Mouse (Mus musculus) embryonic fibroblast, embryonic 13.5 days (primary cell): ENCODE measurements around the gene Ubc.

Source experiments
- CTCF ChIP-seq: IDR thresholded peaks from 2 replicates; pipeline ENCODE4 v1.5.1; 2011; ENCODE audit warnings: mild to moderate bottlenecking, control low read depth, low read length, moderate library complexity, borderline replicate concordance; ENCODE audit not compliant: insufficient read depth
- POLR2A ChIP-seq: IDR thresholded peaks from 2 replicates; pipeline ENCODE4 v1.6.1; 2011; ENCODE audit warnings: low read depth, mild to moderate bottlenecking, control low read depth, low read length, moderate library complexity

- TF ChIP-seq CTCF (no peak), POLR2A (no peak)
Observed at GRCm38 (mm10) chr5:125349391-125349790, 40.6 kb downstream of the Ubc start.
